Mouse (Mus musculus) sigmoid colon, adult 10 weeks (tissue): ENCODE results near the gene Lrrc4b. TPM values are rescaled to one million over a fixed set of nuclear protein-coding genes. Genes with fewer than 3 reads are reported as not detected.

Experiments used
- polyA plus RNA-seq: library from polyadenylated mRNA; stranded (reverse); fragments of 350-450 nt; fragmentation: Illumina TruSeq; extraction: RNeasy Lipid Tissue Mini Kit (QIAGEN cat#74804); gene quantifications from one replicate; pipeline ENCODE4 v1.2.3, GENCODE M21; 2014; ENCODE audit warnings: low read depth, low replicate concordance

The Lrrc4b gene
- not detected for polyA plus RNA-seq

DNA sequence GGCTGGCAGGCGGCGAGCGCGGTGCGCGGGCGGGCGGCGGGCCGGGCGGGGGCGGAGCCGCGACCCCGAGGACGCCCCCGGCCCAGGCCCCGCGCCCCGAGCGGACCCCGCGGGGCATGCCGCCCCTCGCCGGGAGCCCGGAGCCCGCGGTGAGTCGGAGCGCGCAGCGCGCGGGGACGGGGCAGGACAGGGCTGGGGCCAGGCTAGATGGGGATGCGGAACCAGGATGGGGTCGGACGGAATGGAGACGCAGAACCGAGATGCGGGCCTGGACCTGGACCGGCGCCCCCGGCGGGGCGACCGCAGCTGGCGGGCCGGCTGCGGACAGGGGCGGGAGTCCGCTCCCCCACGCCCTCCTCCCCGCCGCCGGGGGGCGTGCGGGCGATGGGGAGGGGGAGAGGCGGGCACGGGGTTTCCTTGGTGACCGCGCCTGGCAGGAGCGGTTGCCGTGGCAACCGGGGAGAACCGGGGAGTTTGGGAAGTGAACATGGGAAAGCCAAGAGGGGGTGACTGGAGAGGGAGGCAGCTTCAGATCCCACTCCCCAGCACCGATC lies at the start of gene Lrrc4b:
TSS of gene Lrrc4b (plus strand) at position 51 of the 554 bp plus-strand sequence.

GRCm38 (mm10) chr7:44383980-44384715 lies 44.7 kb upstream of the Lrrc4b start, which contains the start of gene Syt3:
TSS of gene Syt3 (plus strand) at chr7:44384102.

GRCm38 (mm10) chr7:44385720-44386119 lies 43.1 kb upstream of the Lrrc4b start, which contains the start of gene 1700008O03Rik:
TSS of gene 1700008O03Rik (minus strand) at chr7:44385820.

DNA sequence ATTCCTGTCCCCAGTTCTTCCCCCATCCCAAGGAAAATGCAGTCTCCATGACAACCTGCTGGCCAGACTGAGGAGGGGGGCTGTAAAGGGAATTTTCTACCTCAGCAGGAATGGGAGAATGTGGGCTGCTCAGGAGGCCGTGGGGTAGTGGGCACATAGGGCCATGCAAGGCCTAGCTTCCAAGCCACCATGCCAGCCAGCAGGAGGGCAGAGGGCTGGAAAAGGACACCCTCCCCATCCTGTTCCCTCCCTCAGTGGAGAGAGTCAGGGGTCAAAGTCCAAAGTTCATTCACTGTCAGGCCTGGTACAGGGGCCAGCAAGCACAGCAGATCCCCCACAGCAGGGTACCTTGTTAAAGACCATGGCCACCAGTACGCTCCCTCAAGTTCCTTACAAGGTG lies 36.3 kb downstream of the Lrrc4b start, which contains the start of gene Aspdh:
TSS of gene Aspdh (plus strand) at position 281 of the 400 bp plus-strand sequence.

DNA sequence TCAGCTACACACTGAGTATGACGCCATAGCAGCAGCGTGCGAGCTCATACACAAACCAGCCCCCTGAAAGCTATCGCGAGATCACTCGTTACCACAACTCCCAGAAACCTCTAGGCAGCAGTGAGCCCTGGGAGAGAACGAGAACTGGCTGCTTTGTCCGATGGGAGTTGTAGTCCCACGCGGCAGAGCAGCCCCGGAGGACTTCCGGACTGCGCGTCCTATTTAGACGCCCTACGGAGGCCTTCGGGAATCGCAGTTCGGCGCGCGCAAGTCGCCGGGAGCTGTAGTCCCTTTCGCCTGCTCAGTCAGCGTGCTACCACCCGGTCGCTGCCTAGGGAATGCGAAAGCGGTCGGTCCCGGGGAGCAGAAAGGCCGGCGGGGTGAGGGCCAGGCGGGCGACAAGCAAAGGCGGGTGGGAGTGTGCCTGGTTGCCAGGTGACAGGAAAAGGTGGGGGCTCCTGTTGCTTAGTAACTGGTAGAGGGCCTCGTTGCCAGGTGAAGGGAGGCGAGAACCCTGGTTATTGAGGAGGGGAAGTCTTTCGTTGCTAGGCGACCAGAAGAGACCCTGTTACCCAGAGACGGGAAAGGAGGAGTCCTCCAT lies 39.1 kb downstream of the Lrrc4b start, which contains the start of gene Josd2:
TSS of gene Josd2 (plus strand) at position 170 of the 601 bp plus-strand sequence.

DNA sequence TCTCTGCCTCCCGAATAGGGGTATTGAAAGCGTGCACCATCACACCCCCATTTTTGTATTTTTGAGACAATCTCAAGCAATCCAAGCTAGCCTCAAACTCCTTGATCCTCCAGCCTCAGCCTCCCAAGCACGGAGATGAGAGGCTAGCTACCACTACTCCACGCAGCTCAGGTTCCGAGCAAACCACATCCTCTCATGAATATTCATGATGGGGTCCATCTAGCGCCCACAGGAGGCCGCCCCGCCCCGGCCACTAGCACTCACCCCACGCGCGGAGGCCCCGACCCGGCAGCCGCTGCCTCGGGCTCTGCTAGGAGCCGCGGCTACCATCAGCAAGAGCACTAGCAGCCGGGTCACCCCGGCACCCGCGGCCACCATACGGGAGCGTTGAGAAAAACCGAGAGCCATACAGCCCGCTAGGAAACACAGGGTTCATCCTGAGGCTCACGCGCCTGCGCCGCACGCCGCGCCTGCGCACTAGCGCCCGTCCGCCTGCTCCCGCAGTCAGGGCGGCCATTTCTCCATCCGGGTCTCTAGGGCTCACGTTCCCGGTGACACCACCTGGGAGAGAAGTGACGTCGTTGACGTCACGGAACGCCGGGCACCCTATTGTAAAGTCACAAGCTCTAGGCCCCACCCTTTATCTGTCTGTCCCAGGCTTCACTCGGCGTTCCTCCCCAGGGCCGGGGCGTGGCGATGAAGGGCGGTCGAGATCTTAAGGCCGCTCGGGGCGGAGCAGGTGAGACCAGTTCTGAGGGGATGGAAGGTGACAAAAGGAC lies 67.4 kb downstream of the Lrrc4b start, which contains the start of the genes Emc10 and Fam71e1:
TSS of gene Emc10 (minus strand) at position 538 of the 779 bp plus-strand sequence.
TSS of gene Fam71e1 (plus strand) at position 590 of the 779 bp plus-strand sequence.

Other genes with a start within 250 kb of the Lrrc4b start
- gene Klk1b24, start 240.8 kb upstream of the Lrrc4b start, polyA plus RNA-seq, result not detected
- gene Klk1b3, start 230.8 kb upstream of the Lrrc4b start, polyA plus RNA-seq, result not detected
- not detected for gene Klk1b4, start 221.6 kb upstream of the Lrrc4b start, polyA plus RNA-seq
- gene Klk1b5, start 213.1 kb upstream of the Lrrc4b start, polyA plus RNA-seq, result not detected
- gene Klk1, start 203.7 kb upstream of the Lrrc4b start, polyA plus RNA-seq, result 428 TPM
- gene Gm36864, start 192.8 kb upstream of the Lrrc4b start, polyA plus RNA-seq, result not detected
- gene 1700028J19Rik, start 182.3 kb upstream of the Lrrc4b start, polyA plus RNA-seq, result 0.47 TPM
- 65.7 TPM for gene 2410002F23Rik, start 182.3 kb upstream of the Lrrc4b start, polyA plus RNA-seq
- gene Acp4, start 171.6 kb upstream of the Lrrc4b start, polyA plus RNA-seq, result not detected
- gene Gm15517, start 167.6 kb upstream of the Lrrc4b start, polyA plus RNA-seq, result not detected
- gene Clec11a, start 122.1 kb upstream of the Lrrc4b start, polyA plus RNA-seq, result 1.2 TPM
- 0.28 TPM for gene Shank1, start 118.8 kb upstream of the Lrrc4b start, polyA plus RNA-seq
- gene Syt3, start 44.9 kb upstream of the Lrrc4b start, polyA plus RNA-seq, result not detected
- not detected for gene 1700008O03Rik, start 43.2 kb upstream of the Lrrc4b start, polyA plus RNA-seq
- not detected for gene Aspdh, start 36.4 kb downstream of the Lrrc4b start, polyA plus RNA-seq
- 1.6 TPM for gene Josd2, start 39.0 kb downstream of the Lrrc4b start, polyA plus RNA-seq
- gene Emc10, start 67.5 kb downstream of the Lrrc4b start, polyA plus RNA-seq, result 2.0 TPM
- gene Fam71e1, start 67.6 kb downstream of the Lrrc4b start, polyA plus RNA-seq, result not detected
- gene Mybpc2, start 95.6 kb downstream of the Lrrc4b start, polyA plus RNA-seq, result not detected
- gene Spib, start 103.1 kb downstream of the Lrrc4b start, polyA plus RNA-seq, result 1.6 TPM
- not detected for gene Pold1, start 119.8 kb downstream of the Lrrc4b start, polyA plus RNA-seq
- 4.1 TPM for gene Nr1h2, start 124.9 kb downstream of the Lrrc4b start, polyA plus RNA-seq
- gene Napsa, start 143.4 kb downstream of the Lrrc4b start, polyA plus RNA-seq, result 1.2 TPM
- 0.22 TPM for gene Kcnc3, start 161.6 kb downstream of the Lrrc4b start, polyA plus RNA-seq
- 2.9 TPM for gene Myh14, start 241.8 kb downstream of the Lrrc4b start, polyA plus RNA-seq